Mouse (Mus musculus) central nervous system, embryonic 11.5 days (tissue): ENCODE data around the gene Vmn1r81. TPM values are rescaled to one million over a fixed set of nuclear protein-coding genes. Genes with fewer than 3 reads are reported as not detected.

Experiments used
- polyA plus RNA-seq: library from polyadenylated mRNA; depleted of rRNA; stranded (reverse); fragments of >200 nt; gene quantifications from 2 replicates; pipeline ENCODE4 v1.2.3, GENCODE M21; 2012; rRNA removed

Vmn1r81 gene
- not detected in 2 replicates for polyA plus RNA-seq

DNA sequence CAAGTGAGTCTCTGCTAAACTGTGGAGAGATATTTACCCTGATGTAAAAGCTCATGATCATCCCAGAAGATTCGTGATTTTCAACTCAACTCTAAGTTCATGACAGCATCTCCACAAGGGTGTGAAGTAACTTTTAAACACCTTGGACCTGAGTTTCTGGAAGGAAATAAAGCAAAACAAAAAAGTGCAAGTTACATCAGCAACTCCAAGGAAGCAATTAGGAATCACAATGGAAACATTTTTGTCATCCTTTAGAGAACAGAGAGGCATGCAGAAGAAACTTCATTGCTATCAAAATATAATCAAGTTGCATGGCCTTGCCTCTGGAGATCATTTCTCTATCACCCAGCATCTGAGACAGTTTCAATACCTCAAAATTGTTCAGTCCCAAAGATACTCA is at the start of gene Vmn1r81:
Vmn1r81 (minus strand) TSS at position 101 of the 400 bp plus-strand sequence.

DNA sequence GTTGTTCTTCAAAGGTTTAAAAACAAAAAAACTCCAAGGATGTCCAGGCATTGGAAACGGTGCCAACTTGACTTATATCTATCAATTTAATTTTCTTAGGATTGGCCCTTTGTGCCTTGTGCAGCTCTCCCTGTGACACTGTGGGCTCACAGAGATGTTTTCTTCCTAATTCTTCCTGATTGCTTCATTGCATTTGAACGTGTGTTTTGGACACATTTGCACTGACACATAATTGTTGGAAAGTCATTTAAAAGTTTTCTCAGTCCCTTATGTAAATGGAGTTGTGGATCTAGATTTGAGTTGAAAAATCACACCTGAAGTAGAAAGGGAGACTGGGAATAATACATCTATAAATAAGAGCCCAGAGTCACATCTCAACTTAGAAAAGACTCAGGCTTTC is 32.1 kb upstream of the Vmn1r81 start, which contains the start of gene Vmn1r82:
Vmn1r82 (plus strand) TSS at position 301 of the 400 bp plus-strand sequence.

Other genes with a start within 250 kb of the Vmn1r81 start
- not detected in 2 replicates for gene Vmn1r77, start 231.5 kb downstream of the Vmn1r81 start, polyA plus RNA-seq
- not detected in 2 replicates for gene Vmn1r78, start 118.0 kb downstream of the Vmn1r81 start, polyA plus RNA-seq
- not detected in 2 replicates for gene Vmn1r79, start 97.0 kb downstream of the Vmn1r81 start, polyA plus RNA-seq
- not detected in 2 replicates for gene Vmn1r80, start 79.0 kb downstream of the Vmn1r81 start, polyA plus RNA-seq
- not detected in 2 replicates for gene Vmn1r82, start 32.2 kb upstream of the Vmn1r81 start, polyA plus RNA-seq
- gene Vmn1r83, start 61.2 kb upstream of the Vmn1r81 start, polyA plus RNA-seq = not detected in 2 replicates
- not detected in 2 replicates for gene Vmn1r84, start 101.0 kb upstream of the Vmn1r81 start, polyA plus RNA-seq
- 2.4 and 3.1 TPM in 2 replicates for gene Zfp551, start 154.5 kb upstream of the Vmn1r81 start, polyA plus RNA-seq
- 15.0 and 21.9 TPM in 2 replicates for gene Zfp606, start 210.0 kb upstream of the Vmn1r81 start, polyA plus RNA-seq
- not detected in 2 replicates for gene 2900092C05Rik, start 244.2 kb upstream of the Vmn1r81 start, polyA plus RNA-seq